Mouse (Mus musculus): Measurements from ENCODE around the gene Btaf1. TPM values are rescaled to one million over a fixed set of nuclear protein-coding genes. Genes with fewer than 3 reads are reported as not detected.

Btaf1 gene
- 16.6 and 20.3 TPM in 2 replicates for polyA plus RNA-seq (2016; fragmentation: Nextera tagmentation; extraction: Ambion mirVana)

DNA sequence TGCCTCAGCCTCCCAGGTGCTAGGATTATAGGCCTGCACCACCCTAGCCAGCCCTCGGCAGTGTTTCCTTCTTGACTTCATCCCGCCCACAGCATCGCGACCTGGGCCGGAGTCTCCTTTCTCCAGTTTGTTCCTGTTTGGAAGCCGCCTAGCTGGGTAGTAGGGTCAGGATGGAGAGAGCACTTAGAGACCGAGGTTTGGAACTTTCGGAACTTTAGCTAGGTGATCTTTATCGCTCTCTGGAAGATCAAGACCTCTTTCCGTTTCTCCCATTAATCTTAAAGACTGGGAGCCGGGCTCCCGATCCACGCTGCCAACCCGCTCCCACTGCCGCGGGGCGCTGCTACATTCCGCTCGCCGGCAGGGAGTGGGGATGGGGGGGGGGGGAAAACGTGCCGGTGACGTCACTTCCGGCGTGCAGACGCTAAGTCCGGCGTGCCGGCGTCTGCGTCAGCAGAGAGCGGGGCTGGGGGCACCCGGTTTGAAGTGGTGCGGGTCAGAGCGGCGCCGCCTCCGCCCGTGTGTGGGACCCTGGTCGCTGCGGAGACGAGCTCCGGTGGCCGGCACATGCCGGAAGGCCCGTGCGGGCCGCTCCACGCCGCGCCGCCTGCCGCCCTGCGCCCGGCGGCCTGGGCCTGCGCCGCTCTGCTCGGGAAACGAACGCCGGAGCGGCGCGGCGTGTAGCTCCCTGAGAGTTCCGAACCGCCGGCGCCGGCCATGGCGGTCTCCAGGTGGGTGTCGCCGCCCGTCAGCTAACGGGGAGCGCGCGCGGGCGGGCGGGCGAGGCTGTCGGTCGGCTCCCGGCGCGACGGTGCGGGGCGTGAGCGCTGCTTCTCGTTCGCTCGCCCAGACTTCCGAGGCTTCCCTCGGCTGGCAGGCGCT is at the start of gene Btaf1:
TSS of gene Btaf1 (plus strand) at position 409 of the 882 bp plus-strand sequence.
- peak within 1 kb of the TSS; percentile 91 for H3K4me3 ChIP-seq
- H3K9me3 ChIP-seq = no peaks in the 10 kb centered on the region
- under 1% methylated on average over 98 of the region's 98 CpGs for WGBS

DNA sequence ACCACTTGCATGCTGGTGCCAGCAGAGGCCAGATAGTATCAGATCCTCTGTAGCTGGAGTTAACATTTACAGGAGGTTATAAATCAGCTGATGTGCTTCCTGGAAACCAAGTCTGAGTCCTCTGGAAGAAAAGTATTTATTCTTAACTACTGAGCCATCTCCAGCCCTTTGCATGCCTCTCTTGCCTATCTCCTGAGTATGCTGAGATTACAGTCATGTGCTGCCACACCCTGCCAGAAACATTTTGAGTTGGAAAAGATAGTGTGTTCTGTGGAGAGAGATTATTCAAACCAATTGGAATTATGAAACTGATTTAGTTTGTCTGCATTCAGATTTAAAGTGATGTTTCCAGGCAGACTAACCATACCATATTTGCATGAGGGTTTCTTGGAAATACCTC is 48.5 kb upstream of the Btaf1 start:
- no peaks in the 10 kb centered on the region for H3K27me3 ChIP-seq (replicated peaks; ENCODE audit: low read depth, poor library complexity, severe bottlenecking)
- no peaks in the 10 kb centered on the region for H3K4me1 ChIP-seq
- H3K27ac ChIP-seq (replicated peaks) = no peak overlapping the region
- no peak overlapping the region for H3K4me3 ChIP-seq
- H3K36me3 ChIP-seq (replicated peaks) = peaks cover 100% of the 10 kb centered on the region
- DNase-seq (ENCODE audit: low spot score) = no peak
- no peaks in the 10 kb centered on the region for H3K9me3 ChIP-seq

More for the DNA sequence above, at the start of gene Btaf1:
- Histone ChIP-seq H3K27ac (replicated peaks) (peak within 1 kb of the TSS; percentile 94), H3K27me3 (replicated peaks; ENCODE audit: low read depth, poor library complexity, severe bottlenecking) (no peaks in the 10 kb centered on the region), H3K36me3 (replicated peaks) (0 out of 2 replicates have a peak, but pooled peaks cover 4% of the 10 kb centered on the region), H3K4me1 (peaks cover 17% of the 10 kb centered on the region)
- peak; percentile 95 for DNase-seq (ENCODE audit: low spot score)

DNA sequence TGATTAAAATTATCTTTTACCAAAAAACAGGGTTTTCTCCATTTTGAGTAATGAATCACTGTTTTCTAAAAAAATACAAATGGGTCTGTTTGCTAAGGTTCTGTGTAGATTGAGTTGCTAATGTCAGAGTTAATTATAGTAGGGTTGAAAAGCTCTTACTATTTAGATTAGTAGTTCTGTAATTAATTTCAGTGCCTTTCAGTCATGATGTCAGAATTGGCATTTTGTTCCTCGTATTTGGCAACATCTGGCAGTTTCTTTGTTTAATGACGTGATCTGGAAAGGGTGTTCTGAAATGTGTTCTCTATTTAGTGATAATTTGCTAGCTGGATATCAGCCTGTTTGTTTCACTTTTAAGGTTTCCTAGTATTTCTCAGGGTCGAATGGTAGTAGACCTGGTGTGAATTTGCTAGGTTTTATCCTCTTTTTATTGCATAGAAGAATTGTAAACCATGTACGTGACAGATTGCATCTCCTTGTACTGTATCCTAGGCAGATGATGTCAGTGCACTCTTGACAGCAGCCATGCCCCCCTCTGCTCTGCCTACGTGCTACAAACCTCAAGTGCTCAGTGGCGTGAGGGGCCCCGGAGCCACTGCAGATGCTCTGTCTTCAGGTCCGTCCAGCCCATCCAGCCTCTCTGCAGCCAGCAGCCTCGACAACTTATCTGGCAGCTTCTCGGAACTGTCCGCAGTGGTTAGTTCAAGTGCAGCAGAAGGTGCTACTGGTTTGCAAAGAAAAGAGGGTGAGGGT is 47.0 kb upstream of the Btaf1 start:
- Histone ChIP-seq H3K27me3 (replicated peaks; ENCODE audit: low read depth, poor library complexity, severe bottlenecking) (no peaks in the 10 kb centered on the region), H3K27ac (replicated peaks) (no peak overlapping the region), H3K36me3 (replicated peaks) (peaks cover 100% of the 10 kb centered on the region), H3K9me3 (no peaks in the 10 kb centered on the region), H3K4me3 (no peak overlapping the region), H3K4me1 (no peaks in the 10 kb centered on the region)
- DNase-seq (ENCODE audit: low spot score) = no peak
- 86% methylated on average over 11 of the region's 11 CpGs for WGBS

DNA sequence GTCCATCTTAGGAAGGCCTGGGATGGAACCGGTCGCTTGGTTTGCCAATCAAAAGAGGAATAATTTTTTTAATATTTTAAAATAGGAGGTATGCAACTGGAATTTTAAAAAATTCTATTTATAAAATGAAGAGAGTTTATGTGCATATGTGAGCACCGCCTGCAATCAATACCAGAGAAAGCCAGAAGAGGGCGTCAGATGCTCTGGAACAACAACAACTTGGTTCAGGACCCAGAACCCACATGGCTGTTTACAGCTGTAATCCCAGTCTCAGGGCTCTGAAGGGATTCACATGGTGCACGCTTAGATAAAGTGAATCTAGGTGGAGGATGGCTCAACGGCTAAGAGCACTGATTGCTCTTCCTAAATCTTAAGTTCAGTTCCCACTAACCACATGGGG is 42.8 kb upstream of the Btaf1 start:
- Histone ChIP-seq H3K9me3 (no peaks in the 10 kb centered on the region), H3K27ac (replicated peaks) (no peak overlapping the region), H3K36me3 (replicated peaks) (peaks cover 99% of the 10 kb centered on the region), H3K4me1 (no peaks in the 10 kb centered on the region), H3K4me3 (no peak overlapping the region), H3K27me3 (replicated peaks; ENCODE audit: low read depth, poor library complexity, severe bottlenecking) (no peaks in the 10 kb centered on the region)
- 84% methylated on average over 6 of the region's 6 CpGs for WGBS
- peak; percentile 45 for DNase-seq (ENCODE audit: low spot score)

DNA sequence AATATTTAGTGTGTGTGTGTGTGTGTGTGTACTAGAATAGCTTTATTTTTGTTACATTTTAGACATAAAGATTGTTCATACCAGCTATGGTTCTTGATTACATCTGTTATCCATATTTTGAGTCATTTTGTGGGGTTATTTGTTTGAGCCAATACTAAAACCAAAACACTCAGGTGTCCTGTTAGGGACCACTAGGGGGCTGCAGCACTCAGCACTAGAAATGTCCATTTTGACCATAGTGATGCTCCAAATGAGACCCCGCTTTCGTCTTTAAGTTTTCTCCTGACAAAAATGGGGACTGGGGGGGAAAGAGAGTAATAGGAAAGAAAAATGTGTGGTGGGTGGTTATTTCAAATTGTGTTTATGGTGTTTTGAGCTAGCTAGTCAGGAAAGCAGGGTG is 39.6 kb upstream of the Btaf1 start:
- Histone ChIP-seq H3K27ac (replicated peaks) (no peak overlapping the region), H3K36me3 (replicated peaks) (peaks cover 99% of the 10 kb centered on the region), H3K9me3 (no peaks in the 10 kb centered on the region), H3K4me3 (no peak overlapping the region), H3K27me3 (replicated peaks; ENCODE audit: low read depth, poor library complexity, severe bottlenecking) (no peaks in the 10 kb centered on the region), H3K4me1 (no peaks in the 10 kb centered on the region)
- no peak for DNase-seq (ENCODE audit: low spot score)
- WGBS = 91% methylated on average over 2 of the region's 2 CpGs

DNA sequence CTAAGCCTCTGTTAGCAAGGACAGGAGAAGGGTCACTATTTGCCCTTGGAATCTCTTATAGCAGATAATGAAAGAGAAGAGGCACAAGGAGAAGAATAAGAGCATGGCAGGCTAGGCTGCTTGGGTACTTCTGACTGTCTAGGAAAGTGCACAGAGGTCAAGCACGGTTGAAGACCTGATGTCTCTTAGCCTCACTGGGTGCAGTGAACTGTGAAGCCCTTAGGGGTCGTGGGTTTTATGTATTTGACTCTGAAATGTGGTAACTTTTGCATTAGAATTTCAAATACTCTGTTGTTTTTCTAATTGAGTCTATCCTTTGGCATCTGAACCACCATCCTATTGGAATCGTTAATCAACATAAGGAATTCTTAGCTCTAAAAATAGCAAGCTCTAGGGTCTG is 38.2 kb upstream of the Btaf1 start:
- Histone ChIP-seq H3K4me1 (no peaks in the 10 kb centered on the region), H3K27me3 (replicated peaks; ENCODE audit: low read depth, poor library complexity, severe bottlenecking) (no peaks in the 10 kb centered on the region), H3K4me3 (no peak overlapping the region), H3K27ac (replicated peaks) (no peak overlapping the region), H3K36me3 (replicated peaks) (peaks cover 99% of the 10 kb centered on the region), H3K9me3 (no peaks in the 10 kb centered on the region)
- 76% methylated on average over 3 of the region's 3 CpGs for WGBS
- DNase-seq (ENCODE audit: low spot score) = no peak

DNA sequence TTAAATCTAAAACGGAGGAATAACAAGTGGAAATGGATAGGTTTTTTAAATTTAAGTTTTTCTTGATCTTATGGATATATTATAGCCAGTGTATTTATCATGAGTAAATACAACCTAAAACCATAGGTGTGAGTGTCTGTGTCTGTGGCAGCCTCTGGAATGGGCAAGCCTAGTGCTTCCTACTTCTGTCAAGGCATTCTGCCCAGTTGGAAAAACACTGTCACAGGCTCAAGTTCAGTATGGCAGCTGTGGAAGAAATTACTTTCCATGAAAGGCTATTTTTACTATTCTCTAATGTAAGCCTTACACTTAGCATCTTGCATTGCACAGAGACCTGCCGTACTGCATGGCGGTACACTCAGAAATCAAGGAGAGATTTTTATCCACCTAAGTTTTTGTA is 34.1 kb upstream of the Btaf1 start:
- peaks cover 6% of the 10 kb centered on the region for H3K4me1 ChIP-seq
- H3K4me3 ChIP-seq = no peak overlapping the region
- DNase-seq (ENCODE audit: low spot score) = no peak
- no peak overlapping the region for H3K27ac ChIP-seq (replicated peaks)
- H3K36me3 ChIP-seq (replicated peaks) = peaks cover 83% of the 10 kb centered on the region
- no peaks in the 10 kb centered on the region for H3K27me3 ChIP-seq (replicated peaks; ENCODE audit: low read depth, poor library complexity, severe bottlenecking)
- H3K9me3 ChIP-seq = no peaks in the 10 kb centered on the region
- 95% methylated on average over 3 of the region's 3 CpGs for whole genome bisulfite sequencing

DNA sequence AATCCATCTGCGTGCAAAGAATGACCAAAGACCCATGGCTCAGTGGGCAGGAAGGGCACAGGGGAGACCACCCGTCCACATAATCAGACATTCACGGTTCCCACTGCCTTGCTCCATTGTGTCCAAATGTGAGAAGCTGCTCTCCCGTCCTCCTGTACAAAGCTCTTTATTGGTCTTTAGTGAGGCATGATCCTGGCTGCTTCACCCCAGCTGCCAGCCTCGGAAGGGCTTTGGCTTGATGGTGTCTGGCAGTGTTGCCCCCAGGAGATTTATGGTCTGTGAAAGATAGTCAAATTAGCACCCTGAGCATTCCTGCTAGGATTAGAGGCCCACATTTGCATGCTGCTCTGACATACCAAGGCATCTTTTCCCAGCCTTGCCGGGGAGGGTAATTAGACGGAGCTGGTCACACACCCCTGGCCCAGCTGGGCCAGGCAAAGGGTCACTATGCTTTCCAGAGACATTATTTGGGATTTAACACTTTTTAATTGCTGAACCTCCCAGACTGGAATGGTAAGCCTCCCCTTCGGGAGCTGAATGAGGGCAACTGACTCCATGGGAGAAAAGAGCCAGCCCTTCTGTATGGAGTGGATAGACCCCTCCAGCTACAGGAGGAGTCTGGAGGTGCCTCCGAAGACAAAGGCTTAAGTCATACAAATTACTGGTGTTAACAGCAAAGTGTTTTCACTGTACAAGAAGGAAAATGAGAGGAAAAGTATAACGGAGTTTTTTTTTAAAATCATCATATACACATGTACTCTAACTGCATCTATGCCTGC is 28.9 kb upstream of the Btaf1 start:
- H3K36me3 ChIP-seq (replicated peaks) = peaks cover 32% of the 10 kb centered on the region
- H3K4me1 ChIP-seq = peaks cover 12% of the 10 kb centered on the region
- WGBS = 17% methylated on average over 10 of the region's 10 CpGs
- peak overlapping the region; percentile 44; the same call in 1 of the 2 replicates for H3K27ac ChIP-seq (replicated peaks)
- no peaks in the 10 kb centered on the region for H3K27me3 ChIP-seq (replicated peaks; ENCODE audit: low read depth, poor library complexity, severe bottlenecking)
- no peaks in the 10 kb centered on the region for H3K9me3 ChIP-seq
- no peak overlapping the region for H3K4me3 ChIP-seq
- no peak for DNase-seq (ENCODE audit: low spot score)

DNA sequence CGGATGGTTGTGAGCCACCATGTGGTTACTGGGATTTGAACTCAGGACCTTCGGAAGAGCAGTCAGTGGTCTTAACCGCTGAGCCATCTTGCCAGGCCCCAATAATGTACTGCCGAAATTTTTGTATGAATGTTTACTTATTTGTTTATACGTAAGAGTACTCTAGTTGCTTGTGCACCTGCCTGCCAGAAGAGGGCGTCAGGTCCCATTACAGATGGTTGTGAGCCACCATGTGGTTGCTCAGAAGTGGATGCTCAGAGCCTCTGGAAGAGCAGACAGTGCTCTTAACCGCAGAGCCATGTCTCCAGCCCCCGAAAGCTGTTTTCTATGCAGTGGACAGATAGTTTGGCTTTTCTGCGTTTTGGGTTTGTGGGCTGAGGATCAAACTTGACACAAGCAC is 28.1 kb upstream of the Btaf1 start:
- 48% methylated on average over 9 of the region's 9 CpGs for WGBS
- Histone ChIP-seq H3K36me3 (replicated peaks) (peaks cover 24% of the 10 kb centered on the region), H3K9me3 (no peaks in the 10 kb centered on the region), H3K27me3 (replicated peaks; ENCODE audit: low read depth, poor library complexity, severe bottlenecking) (no peaks in the 10 kb centered on the region), H3K27ac (replicated peaks) (no peak overlapping the region), H3K4me1 (peaks cover 12% of the 10 kb centered on the region), H3K4me3 (no peak overlapping the region)
- DNase-seq (ENCODE audit: low spot score) = peak; percentile 50

DNA sequence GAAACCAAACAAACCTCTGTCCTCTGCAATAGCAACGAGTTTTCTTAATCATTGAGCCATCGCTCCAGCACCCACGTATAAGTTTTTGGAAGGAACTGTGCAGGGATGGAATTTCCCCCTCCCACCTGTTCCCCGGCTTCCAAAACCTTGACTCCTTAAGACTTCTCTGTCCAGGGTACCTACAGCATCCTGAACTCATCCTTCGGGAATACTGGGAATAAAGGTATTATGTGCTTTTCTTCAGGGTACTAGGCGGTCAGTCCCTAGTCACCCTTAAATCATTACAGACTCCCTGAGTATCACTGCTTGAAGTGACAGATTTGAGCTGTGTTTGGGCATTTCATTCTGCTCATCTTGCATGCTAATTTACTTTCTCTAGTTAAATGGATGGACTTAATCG is 22.5 kb upstream of the Btaf1 start:
- Histone ChIP-seq H3K4me1 (peaks cover 16% of the 10 kb centered on the region), H3K4me3 (peak overlapping the region; percentile 60), H3K9me3 (no peaks in the 10 kb centered on the region), H3K36me3 (replicated peaks) (no peaks in the 10 kb centered on the region), H3K27ac (replicated peaks) (peak overlapping the region; percentile 90), H3K27me3 (replicated peaks; ENCODE audit: low read depth, poor library complexity, severe bottlenecking) (no peaks in the 10 kb centered on the region)
- WGBS = 45% methylated on average over 7 of the region's 7 CpGs
- no peak for DNase-seq (ENCODE audit: low spot score)

DNA sequence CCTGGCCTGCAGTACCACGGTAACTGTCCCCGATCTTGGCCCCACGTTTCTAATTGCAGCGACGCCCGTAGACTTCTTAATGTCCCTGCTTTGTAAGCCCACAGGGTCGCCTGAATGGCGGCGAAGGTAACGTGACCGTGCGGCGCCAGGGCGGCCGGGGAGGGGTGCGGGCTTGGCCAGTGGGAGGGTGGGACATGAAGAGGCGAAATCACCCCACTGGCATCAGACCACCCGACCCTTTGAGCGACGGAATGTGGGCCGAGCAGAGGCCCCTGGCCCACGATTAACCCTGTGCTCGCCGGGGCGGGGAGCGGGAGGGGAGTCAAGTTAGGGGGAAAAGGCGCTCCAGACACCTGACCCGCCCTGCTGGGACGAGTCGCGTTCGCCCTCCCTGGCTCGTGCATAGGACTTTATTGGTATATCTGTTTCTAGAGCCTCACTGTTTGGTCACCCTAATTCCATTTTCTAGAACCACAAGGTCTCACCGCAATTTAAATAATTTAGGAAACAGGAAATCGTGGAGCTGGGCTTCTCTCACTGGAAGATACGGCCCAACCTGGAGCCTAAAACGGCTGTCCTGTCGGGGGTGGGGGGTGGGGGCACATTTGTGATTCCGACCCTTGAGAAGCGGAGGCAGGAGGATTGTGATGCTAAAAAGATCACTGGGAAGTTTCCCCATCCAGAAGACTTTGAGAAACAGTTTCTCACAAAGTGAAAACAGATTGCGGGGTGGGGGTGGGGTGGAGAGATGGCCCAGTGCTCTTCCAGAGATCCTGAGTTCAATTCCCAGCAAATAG is 21.5 kb upstream of the Btaf1 start:
- peaks cover 16% of the 10 kb centered on the region for H3K4me1 ChIP-seq
- H3K4me3 ChIP-seq = peak overlapping the region; percentile 60
- no peaks in the 10 kb centered on the region for H3K9me3 ChIP-seq
- 1% methylated on average over 41 of the region's 41 CpGs for WGBS
- H3K27me3 ChIP-seq (replicated peaks; ENCODE audit: low read depth, poor library complexity, severe bottlenecking) = no peaks in the 10 kb centered on the region
- H3K27ac ChIP-seq (replicated peaks) = peak overlapping the region; percentile 90
- DNase-seq (ENCODE audit: low spot score) = peak; percentile 92
- H3K36me3 ChIP-seq (replicated peaks) = no peaks in the 10 kb centered on the region

DNA sequence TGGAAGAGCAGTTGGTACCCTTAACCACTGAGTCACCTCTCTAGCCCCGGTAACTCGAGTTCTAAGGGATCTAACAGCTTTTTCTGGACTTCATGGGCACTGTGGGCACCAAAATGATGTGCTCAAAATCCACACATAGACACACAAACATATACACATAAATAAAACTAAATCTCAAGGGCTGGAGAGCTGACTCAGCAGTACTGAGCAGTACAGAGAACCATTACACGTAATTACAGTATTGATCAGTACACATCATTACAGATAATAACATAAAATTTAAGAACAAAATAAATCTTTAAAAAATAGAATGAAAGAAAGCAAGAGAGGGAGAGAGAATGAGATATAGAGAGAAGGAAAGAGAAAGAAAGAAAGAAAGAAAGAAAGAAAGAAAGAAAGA is 16.7 kb upstream of the Btaf1 start:
- Histone ChIP-seq H3K27me3 (replicated peaks; ENCODE audit: low read depth, poor library complexity, severe bottlenecking) (no peaks in the 10 kb centered on the region), H3K9me3 (no peaks in the 10 kb centered on the region), H3K4me3 (no peak overlapping the region), H3K36me3 (replicated peaks) (no peaks in the 10 kb centered on the region), H3K27ac (replicated peaks) (no peak overlapping the region), H3K4me1 (peaks cover 28% of the 10 kb centered on the region)
- DNase-seq (ENCODE audit: low spot score) = no peak
- 75% methylated on average over 3 of the region's 3 CpGs for WGBS
